Mouse (Mus musculus) embryonic fibroblast, embryonic 13.5 days (primary cell): ENCODE measurements around the gene 1700024P04Rik.

ENCODE experiments used
- CTCF ChIP-seq: IDR thresholded peaks from 2 replicates; pipeline ENCODE4 v1.5.1; 2011; ENCODE audit warnings: mild to moderate bottlenecking, control low read depth, low read length, moderate library complexity, borderline replicate concordance; ENCODE audit not compliant: insufficient read depth
- POLR2A ChIP-seq: IDR thresholded peaks from 2 replicates; pipeline ENCODE4 v1.6.1; 2011; ENCODE audit warnings: low read depth, mild to moderate bottlenecking, control low read depth, low read length, moderate library complexity

GRCm38 (mm10) chr13:98945908-98946307 is 38.5 kb downstream of the 1700024P04Rik start:
- no peak for TF ChIP-seq CTCF
- TF ChIP-seq POLR2A = no peak
